ENCODE assay signal across 8 mouse cellular contexts in genomic region chr1:167285356-167285755, GRCm38 (mm10). TPM values are rescaled to one million over a fixed set of nuclear protein-coding genes. Genes with fewer than 3 reads are reported as not detected.
DNase-seq lines count a peak whose midpoint lies in the region; ATAC-seq and TF ChIP-seq lines count a peak whose summit lies in the region.

No protein-coding gene starts in this region.

- H3K9ac ChIP-seq in limb, embryonic 14.5 days (ENCODE audit: low read depth, low read length, severe bottlenecking): 0 out of 2 replicates have a peak overlapping the region, but pooled peaks have one; percentile 84
- H3K9ac ChIP-seq in stomach, embryonic 15.5 days: no peak overlapping the region

- peak; percentile 11 for DNase-seq in embryo, embryonic 9.5 days (ENCODE audit: extremely low spot score)
- no peak for DNase-seq in embryo, embryonic 10 days (ENCODE audit: low spot score)
- no peak for DNase-seq in testis, postnatal 14 days (ENCODE audit: low spot score)
- no peak for DNase-seq in limb, embryonic 14.5 days (ENCODE audit: low spot score)
- no peak for DNase-seq in adrenal gland, adult 8-10 months
- no peak for DNase-seq in layer of hippocampus, postnatal 14 days (ENCODE audit: low spot score in 2 of 2)

- H3K27me3 ChIP-seq in testis, adult 2 months (ENCODE audit: control insufficient read depth, insufficient read depth, low read length): no peaks in the 10 kb centered on the region
- H3K27me3 ChIP-seq in limb, embryonic 14.5 days (ENCODE audit: control insufficient read depth, insufficient read depth, low read length): 0 out of 2 replicates have a peak, but pooled peaks cover 5% of the 10 kb centered on the region
- no peaks in the 10 kb centered on the region for H3K27me3 ChIP-seq in stomach, embryonic 15.5 days (replicated peaks)

- no peaks in the 10 kb centered on the region for H3K36me3 ChIP-seq in testis, adult 2 months (ENCODE audit: control insufficient read depth, insufficient read depth, low read length)
- H3K36me3 ChIP-seq in limb, embryonic 14.5 days (ENCODE audit: control insufficient read depth, insufficient read depth, low read length): no peaks in the 10 kb centered on the region
- no peaks in the 10 kb centered on the region for H3K36me3 ChIP-seq in stomach, embryonic 15.5 days

- H3K4me2 ChIP-seq in limb, embryonic 14.5 days (replicated peaks; ENCODE audit: low read depth, low read length, severe bottlenecking): peak overlapping the region; percentile 86
- H3K4me2 ChIP-seq in stomach, embryonic 15.5 days: peak overlapping the region; percentile 74

- no peak for ATAC-seq in limb, embryonic 14.5 days (ENCODE audit: low FRiP score, low read depth)
- no peak for ATAC-seq in stomach, embryonic 15.5 days (ENCODE audit: insufficient read depth, low FRiP score, low read depth)

- H3K4me3 ChIP-seq in testis, adult 2 months (ENCODE audit: control insufficient read depth, low read depth, low read length): peak overlapping the region; percentile 96
- peak overlapping the region; percentile 89 for H3K4me3 ChIP-seq in limb, embryonic 14.5 days (replicated peaks; ENCODE audit: low read length)
- peak overlapping the region; percentile 81 for H3K4me3 ChIP-seq in stomach, embryonic 15.5 days (replicated peaks)

- no peak for TF ChIP-seq POLR2A in testis, adult 2 months (IDR thresholded peaks at IDR 0.05; ENCODE audit: control insufficient read depth, low read depth, low read length)
- TF ChIP-seq POLR2A in limb, embryonic 14.5 days (IDR thresholded peaks at IDR 0.05; ENCODE audit: borderline replicate concordance, extremely low read depth, insufficient read depth, insufficient read length): no peak

- no peak for TF ChIP-seq CTCF in testis, adult 2 months (IDR thresholded peaks at IDR 0.05; ENCODE audit: control insufficient read depth, insufficient read depth, insufficient replicate concordance, low read depth, low read length)

- WGBS in limb, embryonic 14.5 days: under 1% methylated on average over 8 of the region's 8 CpGs
- WGBS in stomach, embryonic 15.5 days: 1% methylated on average over 8 of the region's 8 CpGs

- peak overlapping the region; percentile 85 for H3K27ac ChIP-seq in testis, adult 2 months (ENCODE audit: control insufficient read depth, insufficient read depth, low read depth, low read length)
- peak overlapping the region; percentile 90; the same call in 1 of the 2 replicates for H3K27ac ChIP-seq in limb, embryonic 14.5 days (replicated peaks; ENCODE audit: low read depth, low read length)
- peak overlapping the region; percentile 92; the same call in 1 of the 2 replicates for H3K27ac ChIP-seq in stomach, embryonic 15.5 days

- H3K9me3 ChIP-seq in limb, embryonic 14.5 days (ENCODE audit: control insufficient read depth, low read length): no peaks in the 10 kb centered on the region
- no peaks in the 10 kb centered on the region for H3K9me3 ChIP-seq in stomach, embryonic 15.5 days

- H3K4me1 ChIP-seq in testis, adult 2 months (ENCODE audit: control insufficient read depth, insufficient read depth, low read length): peaks cover 2% of the 10 kb centered on the region
- peaks cover 19% of the 10 kb centered on the region; the same call in 1 of the 2 replicates for H3K4me1 ChIP-seq in limb, embryonic 14.5 days (ENCODE audit: control insufficient read depth, insufficient read depth, low read length)
- peaks cover 15% of the 10 kb centered on the region for H3K4me1 ChIP-seq in stomach, embryonic 15.5 days

RNA-seq across cellular contexts. Expression of gene Uck2, which starts 0.2 kb away (rescaled TPM):
- polyA plus RNA-seq in testis, adult 2 months (2012; rRNA removed): 160 and 161 TPM in 2 replicates
- 42.5 and 45.7 TPM in 2 replicates for polyA plus RNA-seq in limb, embryonic 14.5 days (2012; rRNA removed)
- 69.3 and 78.2 TPM in 2 replicates for polyA plus RNA-seq in limb, embryonic 14.5 days (2014; fragmentation: Nextera tagmentation; extraction: Ambion mirVana)
- polyA plus RNA-seq in stomach, embryonic 15.5 days (2015; fragmentation: Nextera tagmentation; extraction: Ambion mirVana): 73.3 and 79.9 TPM in 2 replicates
- total RNA-seq in adrenal gland, adult 8-10 months (2022): 10 to 100 TPM; 30.9 to 55.9 (median 45.0) TPM
- total RNA-seq in layer of hippocampus, postnatal 14 days (2021): 10 to 100 TPM; 64.2 to 68.1 TPM

RNA-seq across cellular contexts. Expression of gene Tmco1, which starts 22.8 kb away (rescaled TPM):
- polyA plus RNA-seq in testis, adult 2 months (2012; rRNA removed): 27.7 and 34.0 TPM in 2 replicates
- polyA plus RNA-seq in limb, embryonic 14.5 days (2012; rRNA removed): 73.4 and 86.4 TPM in 2 replicates
- polyA plus RNA-seq in limb, embryonic 14.5 days (2014; fragmentation: Nextera tagmentation; extraction: Ambion mirVana): 84.6 and 86.5 TPM in 2 replicates
- polyA plus RNA-seq in stomach, embryonic 15.5 days (2015; fragmentation: Nextera tagmentation; extraction: Ambion mirVana): 86.2 and 94.3 TPM in 2 replicates
- total RNA-seq in adrenal gland, adult 8-10 months (2022): 100 to 1,000 TPM; 145 to 176 (median 155) TPM
- 10 to 100 TPM; 43.2 to 48.9 TPM for total RNA-seq in layer of hippocampus, postnatal 14 days (2021)
